Mouse (Mus musculus) stomach, postnatal 0 days (tissue): Measurements from ENCODE around the gene Chchd4. TPM values are rescaled to one million over a fixed set of nuclear protein-coding genes. Genes with fewer than 3 reads are reported as not detected.

Experiments used
- ATAC-seq: fragments of 200-750 bp; cut with Nextera tagmentation; 2 replicates; pipeline ENCODE4 v1.8.0; 2017; ENCODE audit not compliant: low FRiP score, low TSS enrichment
- DNase-seq: peaks from one replicate; pipeline ENCODE4 v3.0.0-alpha.2; 2016; ENCODE audit warnings: low spot score
- H3K27ac ChIP-seq: fragments of 300-500 bp; sonication (generic); replicated peaks from 2 replicates; pipeline ENCODE4 v1.5.1; 2014; ENCODE audit warnings: mild to moderate bottlenecking, control low read depth
- H3K27me3 ChIP-seq: fragments of 300-500 bp; sonication (generic); 2 replicates; pipeline ENCODE4 v1.6.1; 2014; ENCODE audit warnings: low read length; ENCODE audit not compliant: control insufficient read depth, insufficient read depth
- H3K36me3 ChIP-seq: fragments of 300-500 bp; sonication (generic); 2 replicates; pipeline ENCODE4 v1.6.1; 2014; ENCODE audit warnings: low read length, mixed read lengths; ENCODE audit not compliant: control insufficient read depth, insufficient read depth
- H3K4me1 ChIP-seq: fragments of 300-500 bp; sonication (generic); replicated peaks from 2 replicates; pipeline ENCODE4 v1.6.1; 2014; ENCODE audit warnings: antibody characterized with exemption; ENCODE audit not compliant: control insufficient read depth, insufficient read depth
- H3K4me2 ChIP-seq: fragments of 300-500 bp; sonication (generic); replicated peaks from 2 replicates; pipeline ENCODE4 v1.6.1; 2014; ENCODE audit warnings: low read depth, mild to moderate bottlenecking, control low read depth, moderate library complexity
- H3K4me3 ChIP-seq: fragments of 300-500 bp; sonication (generic); 2 replicates; pipeline ENCODE4 v1.5.1; 2014; ENCODE audit warnings: low read depth, low read length, control low read depth
- H3K9ac ChIP-seq: fragments of 300-500 bp; sonication (generic); 2 replicates; pipeline ENCODE4 v1.6.1; 2014; ENCODE audit warnings: mild to moderate bottlenecking, low read length, control low read depth, mixed read lengths
- H3K9me3 ChIP-seq: fragments of 300-500 bp; sonication (generic); 2 replicates; pipeline ENCODE4 v1.6.1; 2016; ENCODE audit warnings: low read length; ENCODE audit not compliant: control insufficient read depth
- CTCF ChIP-seq: IDR thresholded peaks from 2 replicates; pipeline ENCODE4 v1.5.1; 2016; ENCODE audit warnings: antibody characterized with exemption, low read depth, mild to moderate bottlenecking, moderate library complexity
- EP300 ChIP-seq: optimal IDR thresholded peaks from 2 replicates; pipeline ENCODE3; 2016; ENCODE audit warnings: antibody characterized with exemption
- WGBS: fragments of 180-500 bp; shearing (Covaris S2); extraction: QIAGEN DNeasy Blood & Tissue Kit; methylation state at CpG from one replicate; pipeline ENCODE4 v1.1.7; 2014; 5-methylcytosine and 5-hydroxymethylcytosine counted together
- polyA plus RNA-seq: library from polyadenylated mRNA; unstranded; fragments of >200 nt; fragmentation: Nextera tagmentation; extraction: Ambion mirVana; gene quantifications from 2 replicates; pipeline ENCODE4 v1.2.1, GENCODE M21; 2015

Chchd4 gene
- polyA plus RNA-seq, 1 experiment from 2014 or later = 14.7 TPM

- H3K9ac ChIP-seq = no peak overlapping the region
- H3K4me3 ChIP-seq = no peak overlapping the region
- H3K27ac ChIP-seq = no peak overlapping the region
- H3K36me3 ChIP-seq = no peaks in the 10 kb centered on the region
- DNase-seq = no peak
- TF ChIP-seq EP300 = no peak
- no peak for TF ChIP-seq CTCF
- ATAC-seq = no peak
- no peaks in the 10 kb centered on the region for H3K9me3 ChIP-seq
- 72% methylated on average over 5 of the region's 5 CpGs for WGBS
- H3K4me2 ChIP-seq = no peak overlapping the region
- no peaks in the 10 kb centered on the region for H3K27me3 ChIP-seq
- H3K4me1 ChIP-seq = no peaks in the 10 kb centered on the region
Measured at GRCm38 (mm10) chr6:91417291-91417845, 56.0 kb downstream of the Chchd4 start.

DNA sequence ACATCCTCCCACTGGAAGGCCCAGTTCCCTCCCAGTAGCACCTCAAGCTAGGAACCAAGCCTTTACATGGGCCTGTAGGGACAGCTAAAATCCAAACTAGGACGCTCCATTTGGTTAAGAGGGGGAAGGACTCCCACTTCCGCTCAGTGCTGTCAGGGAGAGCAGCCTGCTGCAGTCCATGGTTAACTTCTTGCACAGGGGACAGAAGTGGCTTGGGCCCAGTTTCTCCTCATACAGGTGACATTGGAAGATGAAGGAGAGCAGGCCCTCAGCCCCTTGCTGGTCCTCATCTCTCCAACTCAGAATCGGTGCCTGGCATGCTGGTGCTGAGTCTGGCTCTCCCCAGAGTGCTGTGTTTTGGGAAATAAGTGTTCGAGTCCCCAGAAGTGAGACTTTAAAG lies 57.2 kb downstream of the Chchd4 start:
- no peak overlapping the region for H3K4me2 ChIP-seq
- no peaks in the 10 kb centered on the region for H3K36me3 ChIP-seq
- H3K4me3 ChIP-seq = no peak overlapping the region
- 81% methylated on average over 4 of the region's 4 CpGs for WGBS
- no peak for ATAC-seq
- H3K27me3 ChIP-seq = peaks cover 8% of the 10 kb centered on the region; the same call in 1 of the 2 replicates
- no peak overlapping the region for H3K27ac ChIP-seq
- DNase-seq = no peak
- H3K4me1 ChIP-seq = 0 out of 2 replicates have a peak, but pooled peaks cover 2% of the 10 kb centered on the region
- H3K9ac ChIP-seq = no peak overlapping the region
- no peaks in the 10 kb centered on the region for H3K9me3 ChIP-seq
- TF ChIP-seq CTCF (no peak), EP300 (no peak)

DNA sequence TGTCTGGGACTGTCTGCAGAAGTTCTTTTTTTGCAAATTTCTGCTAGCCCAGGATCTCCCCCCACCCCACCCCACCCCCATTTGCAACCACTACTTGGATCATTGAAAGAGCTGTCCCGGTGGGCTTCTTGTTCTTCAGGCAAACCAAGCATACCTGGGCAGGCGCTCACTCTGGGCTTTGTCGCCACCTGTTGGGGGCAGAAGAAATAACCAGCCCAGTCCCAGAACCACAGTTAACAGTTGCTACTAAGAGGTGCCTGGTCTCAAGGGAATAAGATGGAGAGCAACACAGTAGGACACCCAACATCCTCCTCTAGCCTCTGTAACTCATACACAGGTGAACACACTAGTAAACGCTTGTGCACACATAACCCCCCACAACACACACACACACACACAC lies 58.5 kb downstream of the Chchd4 start:
- Histone ChIP-seq H3K27me3 (peaks cover 21% of the 10 kb centered on the region), H3K4me2 (no peak overlapping the region), H3K4me3 (no peak overlapping the region), H3K9me3 (no peaks in the 10 kb centered on the region), H3K9ac (no peak overlapping the region), H3K4me1 (0 out of 2 replicates have a peak, but pooled peaks cover 2% of the 10 kb centered on the region), H3K27ac (no peak overlapping the region), H3K36me3 (no peaks in the 10 kb centered on the region)
- DNase-seq (peak; percentile 62), ATAC-seq (no peak)
- peak; percentile 80 for TF ChIP-seq CTCF
- no peak for TF ChIP-seq EP300
- 5% methylated on average over 4 of the region's 4 CpGs for WGBS

Other genes starting within 250 kb of the Chchd4 start
- gene Wnt7a, start 62.2 kb downstream of the Chchd4 start, polyA plus RNA-seq = not detected in 2 replicates
- 72.0 and 72.6 TPM in 2 replicates for gene Tmem43, start 157 bp upstream of the Chchd4 start, polyA plus RNA-seq
- 8.9 and 9.3 TPM in 2 replicates for gene Xpc, start 42.3 kb upstream of the Chchd4 start, polyA plus RNA-seq
- 107 and 121 TPM in 2 replicates for gene Lsm3, start 42.4 kb upstream of the Chchd4 start, polyA plus RNA-seq
- gene Slc6a6, start 210.5 kb upstream of the Chchd4 start, polyA plus RNA-seq = 55.3 and 66.5 TPM in 2 replicates